Mouse (Mus musculus) left cerebral cortex, adult 8-10 months (tissue): ENCODE results near the gene F3. TPM values are rescaled to one million over a fixed set of nuclear protein-coding genes. Genes with fewer than 3 reads are reported as not detected.
"Not testable (repeated sequence)": the region's sequence is repeated elsewhere in the genome, so short reads cannot be mapped to it uniquely, and the experiment has no call there.

Experiments
- DNase-seq, 2 experiments: peaks; one replicate each; pipeline ENCODE4 v3.0.0; 2022; ENCODE audit warnings: low spot score in 2 of 2
- total RNA-seq, 4 experiments: library from RNA; stranded (reverse); gene quantifications; 2 replicates each; pipeline ENCODE4 v1.2.4; 2022

F3 gene
- total RNA-seq, 4 experiments from 2014 or later, result 47.6 to 60.8 (median 53.0) TPM

GRCm38 (mm10) chr3:121737901-121738300, 14.6 kb downstream of the F3 start:
- DNase-seq, result no peak

GRCm38 (mm10) chr3:121738742-121739342, 15.5 kb downstream of the F3 start:
- no peak for DNase-seq

- no peak for DNase-seq
These were observed 16.3 kb downstream of the F3 start for GRCm38 (mm10) chr3:121739489-121740213.

GRCm38 (mm10) chr3:121741186-121741848, 18.0 kb downstream of the F3 start:
- DNase-seq, result not testable (repeated sequence)

- DNase-seq, result not testable (repeated sequence)
These were observed 31.2 kb downstream of the F3 start for GRCm38 (mm10) chr3:121754319-121755090.

GRCm38 (mm10) chr3:121755152-121755551, 31.8 kb downstream of the F3 start:
- no peak for DNase-seq

GRCm38 (mm10) chr3:121758373-121758772, 35.0 kb downstream of the F3 start:
- DNase-seq, result no peak

- no peak for DNase-seq
These were observed 38.9 kb downstream of the F3 start for GRCm38 (mm10) chr3:121762056-121762852.

GRCm38 (mm10) chr3:121766048-121766447, 42.7 kb downstream of the F3 start:
- no peak for DNase-seq

GRCm38 (mm10) chr3:121766818-121767217, 43.5 kb downstream of the F3 start:
- no peak for DNase-seq

- no peak for DNase-seq
These were observed 45.4 kb downstream of the F3 start for GRCm38 (mm10) chr3:121768770-121769169.

GRCm38 (mm10) chr3:121773336-121773735, 50.0 kb downstream of the F3 start:
- not testable (repeated sequence) for DNase-seq

GRCm38 (mm10) chr3:121777943-121778342, 54.6 kb downstream of the F3 start:
- peak; percentile 45 to 88 for DNase-seq

- DNase-seq, result no peak
These were observed 59.7 kb downstream of the F3 start for GRCm38 (mm10) chr3:121783020-121783419.

Other genes with a start within 250 kb of the F3 start
- gene Slc44a3, start 191.1 kb upstream of the F3 start, total RNA-seq, result under 1 TPM in 2 of 4 experiments, not detected in 2; 0.19 to 0.41 TPM
- gene 4930432M17Rik, start 52.8 kb upstream of the F3 start, total RNA-seq, result not detected
- 10 to 100 TPM; 47.5 to 52.6 (median 50.6) TPM for gene Abcd3, start 91.8 kb downstream of the F3 start, total RNA-seq
- gene Arhgap29, start 229.0 kb downstream of the F3 start, total RNA-seq, result 10 to 100 TPM; 20.0 to 26.9 (median 24.7) TPM